Mouse (Mus musculus): ENCODE measurements around the gene Slc22a5. TPM values are rescaled to one million over a fixed set of nuclear protein-coding genes. Genes with fewer than 3 reads are reported as not detected.
A peak's percentile ranks its signal among the peaks of the same experiment; 100 is the strongest.
"Not testable (repeated sequence)": the region's sequence is repeated elsewhere in the genome, so short reads cannot be mapped to it uniquely, and the experiment has no call there.

The Slc22a5 gene
- polyA plus RNA-seq, 1 experiment, result 12.7 TPM

DNA sequence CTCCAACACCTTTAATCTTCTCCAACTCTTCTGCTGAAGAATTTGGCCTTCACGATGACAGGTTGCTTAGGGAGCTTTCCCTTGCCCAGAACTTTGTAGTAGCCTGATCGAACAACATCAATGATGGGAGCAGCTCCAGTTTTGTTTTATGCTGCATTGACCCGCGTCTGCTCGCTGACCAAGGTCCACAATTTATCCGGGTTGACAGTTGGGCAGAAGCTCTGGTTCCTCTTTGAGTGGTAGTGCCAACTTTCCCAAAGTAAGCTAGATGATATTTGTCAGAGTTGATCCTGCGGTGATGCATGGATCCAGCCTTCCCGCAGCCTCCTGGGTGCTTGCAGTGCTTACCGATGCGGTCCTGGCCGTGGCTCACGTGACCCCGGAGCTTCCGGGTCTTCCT is 11.3 kb upstream of the Slc22a5 start:
- DNase-seq (ENCODE audit: low read depth), result no peak
- TF ChIP-seq CTCF (IDR thresholded peaks at IDR 0.05; ENCODE audit: borderline replicate concordance, extremely low read depth, insufficient read depth, insufficient read length), result no peak
- TF ChIP-seq POLR2A (IDR thresholded peaks at IDR 0.05; ENCODE audit: borderline replicate concordance, extremely low read depth, insufficient read depth, insufficient read length, poor library complexity, severe bottlenecking), result no peak

DNA sequence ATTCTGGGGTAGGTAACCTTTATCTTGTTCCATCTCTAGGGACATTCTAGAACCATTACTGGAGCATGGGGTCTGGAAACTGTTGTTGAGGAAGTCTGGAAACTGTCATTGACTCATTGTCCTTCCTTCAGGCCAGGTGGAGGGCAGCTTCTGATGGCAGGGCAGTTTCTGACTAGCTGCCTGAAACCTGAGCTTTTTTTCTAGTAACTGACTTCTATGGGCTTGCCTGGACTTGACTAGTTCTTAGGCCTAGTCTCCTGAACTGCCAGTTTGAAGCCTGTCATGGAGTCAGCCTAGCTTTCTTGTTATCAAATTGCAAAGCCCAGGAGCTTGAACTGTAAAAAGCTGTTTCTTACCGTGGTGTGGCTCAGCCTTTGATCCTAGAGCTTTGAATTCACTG is 9.5 kb upstream of the Slc22a5 start:
- no peak for DNase-seq (ENCODE audit: low read depth)
- TF ChIP-seq CTCF (IDR thresholded peaks at IDR 0.05; ENCODE audit: borderline replicate concordance, extremely low read depth, insufficient read depth, insufficient read length) (no peak), POLR2A (IDR thresholded peaks at IDR 0.05; ENCODE audit: borderline replicate concordance, extremely low read depth, insufficient read depth, insufficient read length, poor library complexity, severe bottlenecking) (no peak)

DNA sequence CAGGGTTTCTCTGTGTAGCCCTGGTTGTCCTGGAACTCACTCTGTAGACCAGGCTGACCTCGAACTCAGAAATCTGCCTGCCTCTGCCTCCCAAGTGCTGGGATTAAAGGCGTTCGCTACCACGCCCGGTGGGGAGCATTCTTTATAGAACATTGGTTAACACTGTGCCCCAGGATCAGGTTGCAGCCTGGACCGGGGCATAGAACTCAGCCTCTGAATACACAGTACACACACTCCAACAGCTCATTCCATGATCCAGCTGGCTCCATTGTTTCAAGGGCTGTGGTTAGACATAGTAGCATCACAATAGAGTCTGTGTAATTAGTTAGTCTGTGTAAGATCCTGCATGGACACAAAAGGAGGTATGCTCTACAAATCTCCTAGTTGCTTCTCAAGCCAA is 8.5 kb upstream of the Slc22a5 start:
- no peak for TF ChIP-seq CTCF (IDR thresholded peaks at IDR 0.05; ENCODE audit: borderline replicate concordance, extremely low read depth, insufficient read depth, insufficient read length)
- no peak for TF ChIP-seq POLR2A (IDR thresholded peaks at IDR 0.05; ENCODE audit: borderline replicate concordance, extremely low read depth, insufficient read depth, insufficient read length, poor library complexity, severe bottlenecking)
- DNase-seq (ENCODE audit: low read depth), result no peak

DNA sequence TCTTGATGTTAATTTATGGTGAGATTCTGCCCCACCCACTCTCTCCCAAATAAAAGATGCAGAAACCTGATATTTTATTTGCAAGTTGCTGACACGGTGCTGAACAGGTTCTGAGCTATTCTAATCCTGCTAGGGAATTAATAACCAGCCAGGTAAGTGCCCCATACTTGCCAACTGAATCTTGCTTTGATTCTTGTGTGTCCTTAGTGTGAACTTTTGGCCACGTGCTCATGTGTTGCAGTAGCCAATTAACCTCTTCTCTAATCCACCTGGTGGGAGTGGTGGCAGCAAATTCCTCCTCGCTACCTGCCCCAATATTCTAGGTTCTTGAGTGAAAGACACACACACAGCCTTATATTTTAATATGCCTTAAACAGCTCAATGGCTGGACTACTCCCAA is 7.5 kb upstream of the Slc22a5 start:
- no peak for DNase-seq (ENCODE audit: low read depth)
- no peak for TF ChIP-seq CTCF (IDR thresholded peaks at IDR 0.05; ENCODE audit: borderline replicate concordance, extremely low read depth, insufficient read depth, insufficient read length)
- no peak for TF ChIP-seq POLR2A (IDR thresholded peaks at IDR 0.05; ENCODE audit: borderline replicate concordance, extremely low read depth, insufficient read depth, insufficient read length, poor library complexity, severe bottlenecking)

DNA sequence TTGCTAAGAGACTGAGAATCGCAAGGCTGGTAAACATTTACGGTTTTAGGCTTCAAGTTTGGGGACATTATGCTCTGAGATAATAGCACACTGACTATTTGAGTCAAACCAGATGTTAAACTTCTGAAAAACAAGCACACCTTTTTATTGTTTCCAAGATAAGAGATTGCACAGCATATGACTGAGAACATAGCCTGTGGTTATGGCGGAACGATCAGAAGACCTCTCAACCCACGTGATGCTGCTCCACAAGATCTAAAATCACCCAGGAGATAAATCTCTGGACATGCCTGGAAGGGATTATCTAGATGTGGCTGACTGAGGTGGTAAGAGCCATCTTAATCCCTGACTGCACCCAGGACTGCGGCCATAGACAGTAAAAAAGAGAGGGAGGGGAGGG is 5.5 kb upstream of the Slc22a5 start:
- TF ChIP-seq CTCF (IDR thresholded peaks at IDR 0.05; ENCODE audit: borderline replicate concordance, extremely low read depth, insufficient read depth, insufficient read length) (no peak), POLR2A (IDR thresholded peaks at IDR 0.05; ENCODE audit: borderline replicate concordance, extremely low read depth, insufficient read depth, insufficient read length, poor library complexity, severe bottlenecking) (no peak)
- DNase-seq (ENCODE audit: low read depth), result no peak

DNA sequence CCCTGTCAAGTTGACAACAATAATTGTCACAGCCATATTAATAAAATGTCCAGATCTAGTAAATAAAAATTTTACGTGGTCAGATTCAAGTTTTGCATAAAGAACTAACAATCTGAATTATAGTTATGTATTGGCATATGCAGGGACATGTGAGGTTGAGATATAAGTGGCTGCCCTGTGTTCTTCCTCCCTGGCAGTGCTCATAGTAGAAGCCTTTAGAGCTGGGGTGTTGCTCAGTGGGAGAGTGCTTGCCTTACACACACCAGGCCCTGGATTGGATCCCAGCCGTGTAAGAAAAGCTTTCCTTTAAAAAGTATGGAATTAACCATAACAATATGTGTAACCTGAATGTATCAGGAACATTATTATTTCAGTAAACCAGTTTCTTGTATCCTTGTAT is 2.0 kb upstream of the Slc22a5 start:
- DNase-seq (ENCODE audit: low read depth), result no peak
- TF ChIP-seq POLR2A (IDR thresholded peaks at IDR 0.05; ENCODE audit: borderline replicate concordance, extremely low read depth, insufficient read depth, insufficient read length, poor library complexity, severe bottlenecking), result no peak
- no peak for TF ChIP-seq CTCF (IDR thresholded peaks at IDR 0.05; ENCODE audit: borderline replicate concordance, extremely low read depth, insufficient read depth, insufficient read length)

DNA sequence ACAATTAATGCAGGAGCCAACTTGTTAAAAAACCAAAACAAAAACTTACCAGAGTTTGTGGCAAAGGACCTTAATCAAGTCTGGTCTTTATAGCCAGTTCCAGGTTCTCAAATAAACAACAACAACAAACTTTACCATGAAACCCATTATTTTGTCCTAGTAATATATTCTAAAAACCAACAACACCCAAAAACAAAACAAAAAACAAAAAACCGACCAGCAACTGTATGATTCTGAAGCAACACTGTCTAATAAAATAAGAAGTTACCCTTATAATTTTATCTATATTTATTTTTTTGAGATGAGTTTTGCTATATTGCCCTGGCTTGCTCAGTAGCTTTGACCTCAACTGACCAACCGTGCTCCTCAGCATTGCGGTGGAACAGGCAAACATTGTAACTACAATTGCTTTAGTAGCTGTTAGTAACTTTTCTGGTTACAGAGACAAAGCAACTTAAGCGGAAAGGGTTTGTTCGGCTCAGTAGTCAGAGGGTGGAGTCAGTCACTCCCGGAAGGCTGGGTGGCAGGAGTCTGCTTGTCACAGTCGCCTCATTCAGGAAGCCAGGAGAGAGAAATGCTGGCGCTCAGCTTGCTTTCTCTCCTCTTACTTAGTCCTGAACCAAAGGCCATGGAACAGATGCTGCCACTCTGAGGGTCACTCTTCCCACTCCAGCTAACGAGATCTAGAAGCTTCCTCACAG is 1.4 kb upstream of the Slc22a5 start:
- DNase-seq (ENCODE audit: low read depth), result peak; percentile 12
- TF ChIP-seq CTCF (IDR thresholded peaks at IDR 0.05; ENCODE audit: borderline replicate concordance, extremely low read depth, insufficient read depth, insufficient read length) (no peak), POLR2A (IDR thresholded peaks at IDR 0.05; ENCODE audit: borderline replicate concordance, extremely low read depth, insufficient read depth, insufficient read length, poor library complexity, severe bottlenecking) (no peak)

DNA sequence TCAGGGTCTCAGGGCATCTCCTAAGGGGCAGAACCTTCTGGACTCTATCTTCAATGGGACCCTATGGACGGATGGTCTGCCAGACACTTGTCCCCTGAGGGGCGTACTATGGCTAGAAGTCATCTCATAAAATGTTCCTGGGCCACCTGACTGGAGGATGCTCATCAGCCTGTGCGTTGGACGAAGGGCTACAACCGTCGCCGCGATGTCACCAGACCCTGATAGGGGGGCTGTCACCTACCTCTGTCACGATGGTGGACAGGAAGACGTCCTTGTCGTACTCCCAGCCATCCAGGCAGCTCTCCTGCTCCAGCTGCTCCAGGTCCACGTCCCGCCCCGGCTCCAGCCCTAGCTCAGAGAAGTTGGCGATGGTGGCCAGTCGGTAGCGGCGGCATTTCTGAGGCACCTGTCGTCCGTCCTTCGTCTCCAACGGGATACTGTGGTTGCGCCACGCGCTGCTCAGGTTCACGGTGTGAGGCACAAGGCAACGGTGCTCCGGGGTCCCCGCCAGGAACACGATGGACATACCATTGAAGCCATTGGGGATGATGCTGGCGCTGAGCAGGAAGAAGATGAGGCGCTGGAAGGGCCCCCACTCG is 455 bp downstream of the Slc22a5 start:
- TF ChIP-seq POLR2A (IDR thresholded peaks at IDR 0.05; ENCODE audit: borderline replicate concordance, extremely low read depth, insufficient read depth, insufficient read length, poor library complexity, severe bottlenecking), result no peak
- no peak for TF ChIP-seq CTCF (IDR thresholded peaks at IDR 0.05; ENCODE audit: borderline replicate concordance, extremely low read depth, insufficient read depth, insufficient read length)
- no peak for DNase-seq (ENCODE audit: low read depth)

DNA sequence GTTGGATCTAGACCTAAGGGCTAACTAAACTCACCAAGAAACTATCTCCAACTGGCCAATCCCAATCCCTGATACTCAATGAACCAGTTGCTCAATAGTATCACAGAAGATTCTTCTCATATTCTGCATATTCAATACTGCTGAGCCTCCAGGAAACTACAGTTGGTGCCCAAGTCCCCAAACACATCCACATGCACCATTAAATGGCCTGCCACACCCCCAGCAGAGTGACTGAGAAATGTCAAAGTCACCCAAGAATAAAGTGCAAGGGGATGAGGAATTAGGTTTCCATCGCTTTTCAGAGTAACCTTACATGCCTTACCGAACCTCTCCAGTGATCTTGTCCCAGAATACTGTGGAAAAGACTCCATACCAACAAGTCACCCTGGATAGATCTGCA is 1.2 kb downstream of the Slc22a5 start:
- TF ChIP-seq POLR2A (IDR thresholded peaks at IDR 0.05; ENCODE audit: borderline replicate concordance, extremely low read depth, insufficient read depth, insufficient read length, poor library complexity, severe bottlenecking) (no peak), CTCF (IDR thresholded peaks at IDR 0.05; ENCODE audit: borderline replicate concordance, extremely low read depth, insufficient read depth, insufficient read length) (no peak)

DNA sequence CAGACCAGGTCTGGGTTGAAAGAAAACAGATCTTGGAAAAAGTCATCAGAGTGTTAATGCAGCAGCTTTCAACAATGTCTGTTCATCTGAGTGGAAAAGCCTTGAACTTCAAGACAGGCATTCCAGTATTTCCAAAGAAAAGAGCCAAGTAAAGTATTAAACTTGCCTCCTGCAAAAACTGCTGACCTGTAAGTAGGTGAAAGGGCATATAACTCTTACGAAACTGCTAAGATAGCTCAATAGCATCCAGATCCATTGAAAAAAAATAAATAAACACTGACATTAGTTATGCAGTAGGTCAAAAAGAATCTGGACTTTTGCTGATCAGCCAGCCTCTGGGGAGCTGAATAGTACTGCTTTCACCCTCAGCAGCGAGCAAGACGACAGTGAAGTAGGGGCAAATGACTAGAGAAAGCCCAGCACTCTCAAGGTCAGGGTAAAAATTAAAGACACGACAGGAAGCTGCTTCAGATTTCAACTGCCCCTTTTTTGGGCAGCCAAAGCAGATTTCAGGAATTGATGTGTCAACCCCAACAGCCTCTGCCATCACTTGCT is 2.3 kb downstream of the Slc22a5 start:
- TF ChIP-seq POLR2A (IDR thresholded peaks at IDR 0.05; ENCODE audit: borderline replicate concordance, extremely low read depth, insufficient read depth, insufficient read length, poor library complexity, severe bottlenecking) (no peak), CTCF (IDR thresholded peaks at IDR 0.05; ENCODE audit: borderline replicate concordance, extremely low read depth, insufficient read depth, insufficient read length) (no peak)
- no peak for DNase-seq (ENCODE audit: low read depth)

More for the DNA sequence above, 1.2 kb downstream of the Slc22a5 start:
- no peak for DNase-seq (ENCODE audit: low read depth)

DNA sequence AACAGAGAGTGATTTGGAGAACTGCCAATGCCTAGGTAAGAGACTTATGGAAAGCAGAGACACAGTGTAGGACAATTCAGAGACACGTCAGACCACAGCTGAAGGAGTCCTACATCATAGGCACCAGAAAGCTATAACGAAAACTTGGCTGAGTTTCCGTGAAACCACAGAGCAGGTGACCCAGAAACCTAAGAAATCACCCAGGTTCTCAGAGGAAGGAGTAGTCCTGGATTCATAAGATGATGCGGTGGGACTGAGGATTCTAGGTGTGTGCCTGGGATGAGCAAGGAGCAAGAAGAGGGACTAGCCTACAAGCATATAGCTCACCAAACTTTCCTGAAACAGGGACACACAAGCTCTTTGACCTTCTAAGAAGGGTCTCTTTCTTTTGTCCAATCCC is 3.2 kb downstream of the Slc22a5 start:
- DNase-seq (ENCODE audit: low read depth), result no peak
- no peak for TF ChIP-seq POLR2A (IDR thresholded peaks at IDR 0.05; ENCODE audit: borderline replicate concordance, extremely low read depth, insufficient read depth, insufficient read length, poor library complexity, severe bottlenecking)
- TF ChIP-seq CTCF (IDR thresholded peaks at IDR 0.05; ENCODE audit: borderline replicate concordance, extremely low read depth, insufficient read depth, insufficient read length), result no peak

DNA sequence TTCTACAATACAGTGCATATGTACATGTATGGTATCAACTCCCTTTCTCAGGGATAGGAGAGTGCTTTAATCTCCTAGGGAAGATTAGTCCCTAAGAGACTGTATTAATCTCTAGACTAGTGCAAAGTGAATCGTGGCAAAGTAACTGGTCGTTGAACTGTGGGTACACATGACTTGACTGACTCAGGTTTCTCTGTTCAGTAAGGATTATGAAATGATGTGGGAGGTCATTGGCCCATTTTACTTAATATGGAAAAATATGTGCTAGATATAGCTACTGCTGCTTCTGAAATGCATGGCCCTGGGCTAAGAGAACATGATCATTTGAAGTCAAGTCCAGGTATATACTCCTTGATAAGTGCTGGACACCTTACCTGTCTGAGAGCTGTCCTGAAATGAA is 8.2 kb downstream of the Slc22a5 start:
- TF ChIP-seq POLR2A (IDR thresholded peaks at IDR 0.05; ENCODE audit: borderline replicate concordance, extremely low read depth, insufficient read depth, insufficient read length, poor library complexity, severe bottlenecking), result no peak
- no peak for TF ChIP-seq CTCF (IDR thresholded peaks at IDR 0.05; ENCODE audit: borderline replicate concordance, extremely low read depth, insufficient read depth, insufficient read length)
- no peak for DNase-seq (ENCODE audit: low read depth)

DNA sequence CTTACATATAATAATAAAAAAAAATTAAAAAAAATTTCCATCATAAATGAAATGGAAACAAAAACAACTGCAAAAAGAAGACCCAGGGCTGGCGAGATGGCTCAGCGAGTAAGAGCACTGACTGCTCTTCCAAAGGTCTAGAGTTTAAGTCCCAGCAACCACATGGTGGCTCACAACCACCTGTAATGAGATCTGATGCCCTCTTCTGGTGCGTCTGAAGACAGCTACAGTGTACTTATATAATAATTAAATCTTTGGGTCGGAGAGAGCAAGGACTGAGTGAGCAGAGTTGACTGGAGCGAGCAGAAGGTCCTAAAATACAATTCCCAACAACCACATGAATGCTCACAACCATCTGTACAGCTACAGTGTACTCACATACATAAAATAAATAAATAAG is 13.4 kb downstream of the Slc22a5 start:
- DNase-seq (ENCODE audit: low read depth), result not testable (repeated sequence)
